Comparison of ENCODE assay signal across 8 mouse cellular contexts in the genomic region with DNA sequence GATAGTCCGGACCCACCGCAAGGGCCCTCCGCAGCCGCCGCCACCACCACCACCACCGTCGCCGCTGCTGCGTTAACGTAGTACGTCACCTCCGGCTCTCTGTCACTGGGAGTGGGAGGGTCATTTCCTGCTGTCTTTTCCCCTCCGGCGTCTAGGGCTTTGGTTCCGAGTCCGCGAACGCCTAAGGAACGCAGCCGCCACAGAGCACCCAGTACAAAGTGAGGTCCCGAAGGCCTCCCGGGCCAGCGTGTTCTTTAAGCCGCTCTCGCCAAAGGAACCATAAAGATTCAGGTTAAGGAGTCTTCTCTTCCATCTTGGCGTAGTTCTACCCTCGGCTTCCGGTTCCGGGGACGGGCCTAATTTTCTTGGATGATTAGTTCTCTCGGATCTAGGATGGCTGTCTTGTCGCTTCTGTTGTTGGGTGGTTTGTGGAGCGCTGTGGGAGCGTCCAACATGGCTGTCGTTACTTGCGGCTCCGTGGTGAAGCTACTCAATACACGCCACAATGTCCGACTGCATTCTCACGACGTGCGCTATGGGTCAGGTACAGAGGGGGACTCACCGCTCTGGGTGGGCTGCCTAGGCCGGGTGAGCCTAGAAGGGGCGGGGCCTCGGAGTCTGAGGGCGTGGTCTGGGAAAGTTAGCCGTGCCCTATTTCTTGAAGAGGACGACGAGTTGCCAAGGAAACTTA. TPM values are rescaled to one million over a fixed set of nuclear protein-coding genes. Genes with fewer than 3 reads are reported as not detected.
A peak's percentile ranks its signal among the peaks of the same experiment; 100 is the strongest.
DNase-seq lines count a peak whose midpoint lies in the region; ATAC-seq lines count a peak whose summit lies in the region.

Gene Sdf2 (plus strand): TSS at position 120 of the 691 bp plus-strand sequence.
Gene Supt6 (minus strand): TSS at position 361 of the 691 bp plus-strand sequence.

- H3K27ac ChIP-seq in hindbrain, embryonic 13.5 days: peak within 1 kb of the TSS; percentile 96

- peaks cover 13% of the 10 kb centered on the region for H3K36me3 ChIP-seq in hindbrain, embryonic 13.5 days

- peak; percentile 92 for DNase-seq in NIH3T3 (ENCODE audit: low read depth)
- DNase-seq in cerebellum, postnatal 10 days: peak; percentile 90 to 91
- peak; percentile 80 to 82 for DNase-seq in frontal cortex, postnatal 14 days (ENCODE audit: low spot score in 2 of 2)
- peak; percentile 75 to 80 for DNase-seq in layer of hippocampus, postnatal 25 days (ENCODE audit: extremely low spot score in 1 of 2, low spot score in 1 of 2)
- peak; percentile 91 for DNase-seq in lung, postnatal 25 days (ENCODE audit: low spot score)
- peak; percentile 91 for DNase-seq in retina, embryonic 14.5 days (ENCODE audit: low spot score)
- peak; percentile 93 for DNase-seq in thymus, postnatal 4 days

- no peaks in the 10 kb centered on the region for H3K27me3 ChIP-seq in hindbrain, embryonic 13.5 days

- ATAC-seq in hindbrain, embryonic 13.5 days (ENCODE audit: low FRiP score): peak; percentile 96

- peak within 1 kb of the TSS; percentile 94 for H3K9ac ChIP-seq in hindbrain, embryonic 13.5 days

- peaks cover 64% of the 10 kb centered on the region for H3K4me1 ChIP-seq in hindbrain, embryonic 13.5 days (replicated peaks)

- H3K4me2 ChIP-seq in hindbrain, embryonic 13.5 days: peak within 1 kb of the TSS; percentile 91

- no peaks in the 10 kb centered on the region for H3K9me3 ChIP-seq in hindbrain, embryonic 13.5 days

- H3K4me3 ChIP-seq in hindbrain, embryonic 13.5 days: peak within 1 kb of the TSS; percentile 71

- WGBS in hindbrain, embryonic 13.5 days: under 1% methylated on average over 50 of the region's 50 CpGs

RNA-seq across cellular contexts. Expression of gene Sdf2, which starts in this region (rescaled TPM):
- 87.1 and 87.8 TPM in 2 replicates for polyA plus RNA-seq in hindbrain, embryonic 13.5 days (2015; fragmentation: Nextera tagmentation; extraction: Ambion mirVana)
- 10 to 100 TPM; 61.1 to 69.4 TPM for total RNA-seq in layer of hippocampus, postnatal 25 days (2021)

RNA-seq across cellular contexts. Expression of gene Supt6, which starts in this region (rescaled TPM):
- polyA plus RNA-seq in hindbrain, embryonic 13.5 days (2015; fragmentation: Nextera tagmentation; extraction: Ambion mirVana): 29.9 and 30.1 TPM in 2 replicates
- total RNA-seq in layer of hippocampus, postnatal 25 days (2021): 100 to 1,000 TPM; 110 to 123 TPM

Comparison
In these comparisons a context has a peak if more than half of its experiments do, and no peak if none do; other contexts are left out.
1. Peak in every context shown above with its lines: DNase-seq, ATAC-seq, H3K4me3 ChIP-seq and H3K27ac ChIP-seq.